ENCODE assay signal across 16 mouse cellular contexts in genomic region chr13:60407344-60407743, GRCm38 (mm10).
"Had no signal": no experiment of that assay in that cellular context is flagged by ENCODE, and none has a peak within 500 bp of the region (broad histone marks: within the 10 kb centered on the region; RNA-seq: fewer than 3 reads in every experiment).

No protein-coding gene starts in this region.

- H3K4me2 ChIP-seq: liver, embryonic 13.5 days; midbrain, embryonic 11.5 days; stomach, embryonic 15.5 days had no signal

- H3K9ac ChIP-seq: liver, embryonic 13.5 days; stomach, embryonic 15.5 days had no signal

- H3K4me3 ChIP-seq: layer of hippocampus, adult 2 months; liver, embryonic 13.5 days; stomach, embryonic 15.5 days had no signal

- H3K27ac ChIP-seq: kidney, postnatal 0 days; layer of hippocampus, adult 2 months; liver, embryonic 13.5 days; stomach, embryonic 15.5 days had no signal

- H3K36me3 ChIP-seq: liver, embryonic 13.5 days; stomach, embryonic 15.5 days had no signal

- H3K27me3 ChIP-seq: liver, embryonic 13.5 days; stomach, embryonic 15.5 days had no signal

- H3K4me1 ChIP-seq: liver, embryonic 13.5 days; stomach, embryonic 15.5 days had no signal

- H3K9me3 ChIP-seq: liver, embryonic 13.5 days; stomach, embryonic 15.5 days had no signal

- DNase-seq: kidney, postnatal 25 days; layer of hippocampus, adult 9-11 months; liver, embryonic 13.5 days; lung, adult 2 months; lung, postnatal 14 days; lung, postnatal 4 days; midbrain, embryonic 14.5 days; right cerebral cortex, adult 18-20 months; right cerebral cortex, postnatal 14 days; right cerebral cortex, postnatal 4 days; spleen, adult 18-20 months; thymus, postnatal 25 days had no signal
